Mouse (Mus musculus) liver, embryonic 15.5 days (tissue): ENCODE measurements at regions not wholly inside any gene's neighbourhood (a gene's known extent, or its start where the extent isn't known, plus 50 kb on each side); places are given as distances from the start of the nearest gene placed in this dataset.

Experiments
- ATAC-seq: fragments of 200-750 bp; cut with Nextera tagmentation; 2 replicates; pipeline ENCODE4 v1.8.0; 2017; ENCODE audit warnings: moderate number of reproducible peaks, mild to moderate bottlenecking, moderate library complexity; ENCODE audit not compliant: insufficient read depth
- H3K27ac ChIP-seq: fragments of 300-500 bp; sonication (generic); replicated peaks from 2 replicates; pipeline ENCODE4 v1.5.1; 2015; ENCODE audit warnings: mild to moderate bottlenecking, inconsistent platforms
- H3K27me3 ChIP-seq: fragments of 300-500 bp; sonication (generic); 2 replicates; pipeline ENCODE4 v1.6.1; 2015; ENCODE audit warnings: mild to moderate bottlenecking, inconsistent platforms
- H3K36me3 ChIP-seq: fragments of 300-500 bp; sonication (generic); replicated peaks from 2 replicates; pipeline ENCODE4 v1.6.1; 2015; ENCODE audit warnings: moderate library complexity, mild to moderate bottlenecking, inconsistent platforms
- H3K4me1 ChIP-seq: fragments of 300-500 bp; sonication (generic); replicated peaks from 2 replicates; pipeline ENCODE4 v1.6.1; 2015; ENCODE audit warnings: inconsistent platforms
- H3K4me2 ChIP-seq: fragments of 300-500 bp; sonication (generic); 2 replicates; pipeline ENCODE4 v1.6.1; 2015; ENCODE audit warnings: moderate library complexity, mild to moderate bottlenecking, inconsistent platforms
- H3K4me3 ChIP-seq: fragments of 300-500 bp; sonication (generic); replicated peaks from 2 replicates; pipeline ENCODE4 v1.5.1; 2015; ENCODE audit warnings: mild to moderate bottlenecking, inconsistent platforms
- H3K9ac ChIP-seq: fragments of 300-500 bp; sonication (generic); 2 replicates; pipeline ENCODE4 v1.6.1; 2015; ENCODE audit warnings: moderate library complexity, mild to moderate bottlenecking, inconsistent platforms
- H3K9me3 ChIP-seq: fragments of 300-500 bp; sonication (generic); replicated peaks from 2 replicates; pipeline ENCODE4 v1.6.1; 2016; ENCODE audit warnings: inconsistent platforms
- WGBS: fragments of 180-500 bp; shearing (Covaris S2); methylation state at CpG from one replicate; pipeline ENCODE4 v1.1.7; 2015; ENCODE audit warnings: mixed read lengths; ENCODE audit not compliant: insufficient replicate concordance; 5-methylcytosine and 5-hydroxymethylcytosine counted together

DNA sequence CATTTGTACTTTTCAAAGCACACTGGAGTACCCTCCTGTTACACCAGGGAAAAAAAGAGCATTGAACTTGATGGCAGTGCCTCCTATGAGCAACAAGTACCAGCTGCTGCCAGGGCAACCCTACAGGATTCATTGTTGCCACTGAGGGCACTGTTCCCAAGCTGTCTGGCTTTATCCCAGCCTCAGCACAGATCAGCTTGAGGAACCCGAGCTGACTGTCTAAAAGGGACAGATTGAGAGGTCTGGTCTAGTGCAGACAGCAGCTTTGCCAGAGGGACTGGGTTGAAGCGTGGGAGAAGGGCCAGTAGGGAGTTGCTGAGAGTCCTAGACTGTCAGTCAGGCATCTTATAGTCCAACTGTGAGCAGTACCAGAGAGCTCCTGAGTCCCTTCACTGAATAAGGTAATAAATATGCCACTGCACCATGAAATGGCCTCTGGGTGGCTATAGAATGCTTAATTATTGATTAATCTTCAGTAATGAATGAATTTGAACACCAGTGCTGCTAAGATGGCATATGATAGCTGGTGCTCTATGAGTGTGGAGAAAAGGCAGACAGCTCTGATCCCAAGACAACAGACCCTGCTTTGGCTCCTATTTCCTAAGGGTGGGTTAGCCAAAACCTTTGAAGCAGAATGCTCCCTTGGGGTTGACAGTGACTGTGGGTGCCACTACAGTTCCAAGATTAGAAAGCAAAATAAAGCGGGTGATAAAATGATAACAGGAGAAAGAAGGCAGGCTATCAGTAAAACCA, 437.5 kb downstream of the Nuf2 start:
- H3K4me3 ChIP-seq: no peak overlapping the region
- H3K4me1 ChIP-seq: no peaks in the 10 kb centered on the region
- 47% methylated on average over 3 of the region's 3 CpGs for WGBS
- H3K36me3 ChIP-seq: no peaks in the 10 kb centered on the region
- no peaks in the 10 kb centered on the region for H3K27me3 ChIP-seq
- no peak for ATAC-seq
- no peaks in the 10 kb centered on the region for H3K9me3 ChIP-seq
- H3K4me2 ChIP-seq: no peak overlapping the region
- H3K9ac ChIP-seq: no peak overlapping the region
- H3K27ac ChIP-seq: no peak overlapping the region

- H3K9ac ChIP-seq: no peak overlapping the region
- no peaks in the 10 kb centered on the region for H3K9me3 ChIP-seq
- no peak for ATAC-seq
- H3K27me3 ChIP-seq: no peaks in the 10 kb centered on the region
- no peak overlapping the region for H3K4me3 ChIP-seq
- no peak overlapping the region for H3K27ac ChIP-seq
- 51% methylated on average over 3 of the region's 3 CpGs for WGBS
- H3K36me3 ChIP-seq: no peaks in the 10 kb centered on the region
- H3K4me1 ChIP-seq: no peaks in the 10 kb centered on the region
- no peak overlapping the region for H3K4me2 ChIP-seq
Observed at GRCm38 (mm10) chr1:169086032-169086431, 445.2 kb downstream of the Nuf2 start.

DNA sequence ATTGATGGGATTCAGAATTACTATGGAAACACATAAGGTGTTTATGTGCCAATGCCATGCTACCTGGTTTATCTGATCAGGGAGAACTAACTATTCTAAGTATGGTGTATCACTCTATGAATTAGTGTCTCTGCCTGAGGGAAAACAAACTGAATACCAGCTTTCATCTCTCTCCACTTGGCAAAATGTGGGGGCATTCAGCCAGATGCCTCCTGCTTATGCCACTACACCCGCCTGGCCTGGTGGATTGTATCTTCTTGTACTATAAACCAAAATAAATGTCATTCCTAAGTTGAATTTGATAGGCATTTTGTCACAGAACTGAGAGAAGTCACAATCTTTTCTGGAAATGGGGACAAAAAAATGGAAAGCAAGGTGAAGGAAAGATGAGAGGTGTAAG, 450.6 kb downstream of the Nuf2 start:
- H3K4me2 ChIP-seq: no peak overlapping the region
- ATAC-seq: no peak
- no peaks in the 10 kb centered on the region for H3K27me3 ChIP-seq
- H3K27ac ChIP-seq: no peak overlapping the region
- H3K4me1 ChIP-seq: no peaks in the 10 kb centered on the region
- H3K9me3 ChIP-seq: no peaks in the 10 kb centered on the region
- no peaks in the 10 kb centered on the region for H3K36me3 ChIP-seq
- no peak overlapping the region for H3K4me3 ChIP-seq
- no peak overlapping the region for H3K9ac ChIP-seq
- WGBS: 58% methylated on average over 1 of the region's 1 CpGs

DNA sequence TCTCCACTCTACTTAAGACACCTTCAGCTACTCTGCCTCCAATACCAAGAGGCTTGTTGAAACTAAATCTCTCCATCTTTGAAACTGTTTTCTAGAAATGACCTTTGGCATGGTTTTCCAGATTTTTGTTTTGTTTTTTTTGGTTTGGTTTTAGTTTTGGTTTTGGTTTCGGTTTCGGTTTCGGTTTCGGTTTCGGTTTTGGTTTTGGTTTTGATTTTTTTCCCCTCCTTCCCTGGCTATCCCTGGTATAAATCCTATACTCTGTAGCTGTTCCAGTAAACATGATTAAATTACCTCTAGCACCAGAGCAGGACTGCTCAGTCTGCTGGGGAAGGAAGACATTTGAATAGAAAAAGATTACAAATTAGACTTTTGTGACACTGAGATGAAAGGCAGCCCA, 454.0 kb downstream of the Nuf2 start:
- Histone ChIP-seq H3K4me3 (no peak overlapping the region), H3K27me3 (no peaks in the 10 kb centered on the region), H3K4me2 (no peak overlapping the region), H3K9me3 (no peaks in the 10 kb centered on the region), H3K36me3 (no peaks in the 10 kb centered on the region), H3K9ac (no peak overlapping the region), H3K27ac (no peak overlapping the region), H3K4me1 (no peaks in the 10 kb centered on the region)
- 83% methylated on average over 5 of the region's 5 CpGs for WGBS
- ATAC-seq: no peak

DNA sequence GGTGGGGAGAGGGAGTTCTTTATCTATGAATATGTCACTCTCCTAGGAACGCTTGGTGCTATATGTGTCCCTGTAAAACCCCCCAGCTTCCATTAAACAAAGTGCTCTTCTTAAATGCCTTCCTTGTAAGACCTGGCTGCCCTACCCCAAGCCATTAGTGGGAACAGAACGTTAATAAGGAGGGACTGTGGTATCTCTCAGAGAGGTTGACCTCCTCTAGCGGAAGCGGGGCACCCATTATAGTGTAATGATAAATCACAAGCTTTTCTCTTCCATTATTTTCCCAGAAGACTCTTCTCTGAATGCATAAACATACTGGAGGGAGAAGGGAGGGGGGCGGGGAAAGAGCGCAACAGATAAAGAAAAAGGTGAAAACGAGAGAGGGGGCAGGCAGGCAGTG, 455.3 kb downstream of the Nuf2 start:
- Histone ChIP-seq H3K4me3 (no peak overlapping the region), H3K9me3 (no peaks in the 10 kb centered on the region), H3K27ac (no peak overlapping the region), H3K27me3 (no peaks in the 10 kb centered on the region), H3K4me1 (no peaks in the 10 kb centered on the region), H3K4me2 (no peak overlapping the region), H3K9ac (no peak overlapping the region), H3K36me3 (no peaks in the 10 kb centered on the region)
- no peak for ATAC-seq
- WGBS: 64% methylated on average over 7 of the region's 7 CpGs

DNA sequence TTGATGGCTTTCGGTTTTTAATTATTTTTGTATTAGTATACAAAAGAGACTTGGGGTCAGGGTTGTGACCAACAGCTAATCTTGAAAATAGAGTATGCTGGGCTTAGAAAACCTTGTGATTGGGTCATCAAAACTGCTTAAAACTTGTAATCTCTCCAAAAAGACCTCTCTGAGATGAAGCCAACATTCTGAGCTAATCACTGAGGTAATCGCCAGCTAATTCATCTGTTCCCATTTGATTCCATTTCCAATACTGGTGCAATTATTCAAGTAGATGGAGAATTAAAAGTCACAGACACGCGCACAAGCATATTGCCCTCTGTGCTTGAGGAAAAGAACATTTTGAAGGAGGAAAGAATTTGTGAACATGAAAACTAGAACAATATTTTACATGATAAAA, 459.9 kb downstream of the Nuf2 start:
- Histone ChIP-seq H3K36me3 (no peaks in the 10 kb centered on the region), H3K27ac (no peak overlapping the region), H3K9me3 (no peaks in the 10 kb centered on the region), H3K4me2 (no peak overlapping the region), H3K27me3 (no peaks in the 10 kb centered on the region), H3K4me1 (no peaks in the 10 kb centered on the region), H3K9ac (no peak overlapping the region), H3K4me3 (no peak overlapping the region)
- ATAC-seq: no peak
- WGBS: 69% methylated on average over 4 of the region's 4 CpGs

DNA sequence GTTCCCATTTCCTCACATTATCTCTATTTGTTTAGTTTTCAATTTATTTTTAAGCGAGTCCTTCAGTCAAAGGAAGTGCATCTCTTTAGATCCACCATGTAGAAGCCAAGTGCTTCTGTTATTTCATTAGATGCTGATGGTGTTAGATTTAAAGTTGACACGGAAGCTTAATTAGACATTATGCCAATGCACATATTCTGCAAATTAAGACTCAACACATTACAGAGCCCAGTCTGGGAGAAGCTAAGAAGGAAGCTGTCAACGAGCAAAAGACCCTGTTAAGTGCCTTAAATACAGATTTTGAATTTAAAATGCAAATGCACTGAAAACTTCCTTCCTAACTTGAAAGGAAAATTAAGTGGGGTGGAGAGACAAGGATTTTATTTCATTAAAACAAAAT, 461.6 kb downstream of the Nuf2 start:
- WGBS: 55% methylated on average over 3 of the region's 3 CpGs
- no peak overlapping the region for H3K4me2 ChIP-seq
- H3K9ac ChIP-seq: no peak overlapping the region
- H3K27ac ChIP-seq: no peak overlapping the region
- H3K9me3 ChIP-seq: no peaks in the 10 kb centered on the region
- H3K4me1 ChIP-seq: no peaks in the 10 kb centered on the region
- no peaks in the 10 kb centered on the region for H3K36me3 ChIP-seq
- no peak overlapping the region for H3K4me3 ChIP-seq
- no peak for ATAC-seq
- H3K27me3 ChIP-seq: no peaks in the 10 kb centered on the region

DNA sequence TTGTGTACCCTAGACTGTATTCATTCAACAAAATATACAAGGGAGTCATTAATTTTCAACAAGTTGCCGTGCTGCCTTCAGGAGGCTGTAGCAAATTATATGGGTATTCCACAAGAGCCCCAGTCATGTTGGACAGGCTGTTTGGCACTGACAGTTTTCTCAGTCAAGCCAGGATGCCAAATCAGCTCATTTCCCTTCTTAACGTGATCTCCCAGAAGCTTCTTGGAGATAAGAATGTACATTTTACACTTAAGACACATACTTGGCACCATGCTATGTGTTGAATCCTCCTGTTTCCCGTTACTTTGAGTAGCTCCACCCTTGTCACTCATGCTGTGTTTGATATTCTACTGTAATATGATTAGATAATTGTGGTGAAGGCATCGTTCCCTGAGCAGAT, 464.5 kb downstream of the Nuf2 start:
- H3K4me3 ChIP-seq: no peak overlapping the region
- H3K9ac ChIP-seq: no peak overlapping the region
- no peaks in the 10 kb centered on the region for H3K4me1 ChIP-seq
- no peaks in the 10 kb centered on the region for H3K27me3 ChIP-seq
- 40% methylated on average over 4 of the region's 4 CpGs for WGBS
- no peak overlapping the region for H3K4me2 ChIP-seq
- H3K36me3 ChIP-seq: no peaks in the 10 kb centered on the region
- ATAC-seq: no peak
- no peak overlapping the region for H3K27ac ChIP-seq
- no peaks in the 10 kb centered on the region for H3K9me3 ChIP-seq

GRCm38 (mm10) chr1:169060627-169061026, 470.6 kb downstream of the Nuf2 start:
- 67% methylated on average over 6 of the region's 6 CpGs for WGBS
- Histone ChIP-seq H3K4me1 (no peaks in the 10 kb centered on the region), H3K27ac (no peak overlapping the region), H3K36me3 (no peaks in the 10 kb centered on the region), H3K9me3 (no peaks in the 10 kb centered on the region), H3K27me3 (no peaks in the 10 kb centered on the region), H3K4me2 (no peak overlapping the region), H3K9ac (no peak overlapping the region), H3K4me3 (no peak overlapping the region)
- ATAC-seq: no peak

DNA sequence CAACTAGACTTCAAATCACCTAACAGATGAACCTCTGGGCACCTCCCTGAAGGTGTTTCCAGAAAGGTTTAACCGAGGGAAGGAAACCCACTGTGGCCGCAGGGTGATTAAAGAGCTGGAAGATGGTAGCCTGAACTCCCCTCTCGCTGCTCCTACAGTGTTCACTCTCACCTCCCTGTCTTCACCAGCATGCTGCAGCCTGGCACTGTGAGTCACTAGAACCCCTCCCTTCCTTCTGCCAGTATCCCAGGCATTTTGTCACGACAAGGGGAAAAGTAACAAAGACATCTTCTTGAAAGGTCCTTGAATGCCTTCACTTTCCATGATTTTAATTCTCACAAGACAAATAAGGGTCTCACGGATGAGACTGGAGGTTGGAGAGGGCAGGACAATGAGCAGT, 471.1 kb downstream of the Nuf2 start:
- no peak overlapping the region for H3K9ac ChIP-seq
- no peaks in the 10 kb centered on the region for H3K36me3 ChIP-seq
- no peak for ATAC-seq
- no peak overlapping the region for H3K4me3 ChIP-seq
- no peak overlapping the region for H3K4me2 ChIP-seq
- no peaks in the 10 kb centered on the region for H3K4me1 ChIP-seq
- no peaks in the 10 kb centered on the region for H3K27me3 ChIP-seq
- H3K9me3 ChIP-seq: no peaks in the 10 kb centered on the region
- H3K27ac ChIP-seq: no peak overlapping the region
- WGBS: 69% methylated on average over 5 of the region's 5 CpGs

DNA sequence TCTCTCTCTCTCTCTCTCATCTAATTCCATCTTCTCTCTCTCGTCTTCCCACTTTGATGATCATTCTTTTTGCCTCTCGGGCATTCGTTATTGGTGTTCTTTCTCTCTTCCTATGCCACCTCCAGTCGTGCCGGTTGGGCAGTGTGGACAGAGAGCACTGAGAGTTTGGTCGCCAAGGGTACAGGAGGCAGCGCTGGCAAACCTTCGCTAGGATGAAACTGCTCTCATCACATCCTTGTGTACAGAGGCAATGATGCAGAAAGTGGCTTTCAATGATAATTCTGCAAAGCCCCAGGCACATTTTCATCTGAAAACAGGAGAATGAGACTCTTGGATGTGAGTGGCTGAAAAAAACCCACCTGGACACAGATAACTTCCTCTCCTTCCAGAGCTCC, 479.4 kb downstream of the Nuf2 start:
- Histone ChIP-seq H3K4me2 (no peak overlapping the region), H3K36me3 (no peaks in the 10 kb centered on the region), H3K27ac (no peak overlapping the region), H3K4me3 (no peak overlapping the region), H3K27me3 (no peaks in the 10 kb centered on the region), H3K4me1 (no peaks in the 10 kb centered on the region), H3K9ac (no peak overlapping the region), H3K9me3 (no peaks in the 10 kb centered on the region)
- no peak for ATAC-seq
- WGBS: 75% methylated on average over 8 of the region's 8 CpGs
